Mouse (Mus musculus): ENCODE results near the gene Htt.
"Not testable (repeated sequence)": the region's sequence is repeated elsewhere in the genome, so short reads cannot be mapped to it uniquely, and the experiment has no call there.

Gene Htt

GRCm38 (mm10) chr5:34761509-34761908, at the start of gene Htt:
TSS of gene Htt (plus strand) at chr5:34761740.
- peak; percentile 97 for DNase-seq (ENCODE audit: low read depth, low spot score)

- not testable (repeated sequence) for DNase-seq (ENCODE audit: low read depth, low spot score)
Observed at GRCm38 (mm10) chr5:34714371-34714770, 47.2 kb upstream of the Htt start.

GRCm38 (mm10) chr5:34714816-34715215, 46.7 kb upstream of the Htt start:
- no peak for DNase-seq (ENCODE audit: low read depth, low spot score)

GRCm38 (mm10) chr5:34729141-34729540, 32.4 kb upstream of the Htt start:
- DNase-seq (ENCODE audit: low read depth, low spot score): no peak

- DNase-seq (ENCODE audit: low read depth, low spot score): no peak
Observed at GRCm38 (mm10) chr5:34730255-34730654, 31.3 kb upstream of the Htt start.

GRCm38 (mm10) chr5:34751477-34751876, 10.1 kb upstream of the Htt start:
- DNase-seq (ENCODE audit: low read depth, low spot score): no peak

GRCm38 (mm10) chr5:34758762-34759161, 2.8 kb upstream of the Htt start:
- DNase-seq (ENCODE audit: low read depth, low spot score): no peak

GRCm38 (mm10) chr5:34760850-34761508, 561 bp upstream of the Htt start:
- DNase-seq (ENCODE audit: low read depth, low spot score): no peak

GRCm38 (mm10) chr5:34761934-34762611, 533 bp downstream of the Htt start:
- peak; percentile 33 for DNase-seq (ENCODE audit: low read depth, low spot score)

GRCm38 (mm10) chr5:34771818-34772217, 10.3 kb downstream of the Htt start:
- DNase-seq (ENCODE audit: low read depth, low spot score): no peak

GRCm38 (mm10) chr5:34772696-34773245, 11.2 kb downstream of the Htt start:
- DNase-seq (ENCODE audit: low read depth, low spot score): no peak

- no peak for DNase-seq (ENCODE audit: low read depth, low spot score)
Observed at GRCm38 (mm10) chr5:34773392-34773791, 11.9 kb downstream of the Htt start.

GRCm38 (mm10) chr5:34785027-34785426, 23.5 kb downstream of the Htt start:
- DNase-seq (ENCODE audit: low read depth, low spot score): no peak

- no peak for DNase-seq (ENCODE audit: low read depth, low spot score)
Observed at GRCm38 (mm10) chr5:34791141-34791540, 29.6 kb downstream of the Htt start.

- DNase-seq (ENCODE audit: low read depth, low spot score): no peak
Observed at GRCm38 (mm10) chr5:34800292-34800953, 38.9 kb downstream of the Htt start.

GRCm38 (mm10) chr5:34806038-34806437, 44.5 kb downstream of the Htt start:
- no peak for DNase-seq (ENCODE audit: low read depth, low spot score)

- no peak for DNase-seq (ENCODE audit: low read depth, low spot score)
Observed at GRCm38 (mm10) chr5:34822431-34823149, 61.0 kb downstream of the Htt start.

GRCm38 (mm10) chr5:34854079-34854478, 92.5 kb downstream of the Htt start:
- no peak for DNase-seq (ENCODE audit: low read depth, low spot score)

- no peak for DNase-seq (ENCODE audit: low read depth, low spot score)
Observed at GRCm38 (mm10) chr5:34865367-34865766, 103.8 kb downstream of the Htt start.

GRCm38 (mm10) chr5:34880307-34880706, 118.8 kb downstream of the Htt start:
- DNase-seq (ENCODE audit: low read depth, low spot score): not testable (repeated sequence)

- no peak for DNase-seq (ENCODE audit: low read depth, low spot score)
Observed at GRCm38 (mm10) chr5:34881023-34881422, 119.5 kb downstream of the Htt start.

GRCm38 (mm10) chr5:34885250-34885649, 123.7 kb downstream of the Htt start:
- DNase-seq (ENCODE audit: low read depth, low spot score): no peak

All from telencephalon, adult 2 months (tissue).